Mouse (Mus musculus): ENCODE data around the gene 1700011L22Rik. TPM values are rescaled to one million over a fixed set of nuclear protein-coding genes. Genes with fewer than 3 reads are reported as not detected.

The 1700011L22Rik gene
- polyA plus RNA-seq, 1 experiment from 2014 or later = not detected

DNA sequence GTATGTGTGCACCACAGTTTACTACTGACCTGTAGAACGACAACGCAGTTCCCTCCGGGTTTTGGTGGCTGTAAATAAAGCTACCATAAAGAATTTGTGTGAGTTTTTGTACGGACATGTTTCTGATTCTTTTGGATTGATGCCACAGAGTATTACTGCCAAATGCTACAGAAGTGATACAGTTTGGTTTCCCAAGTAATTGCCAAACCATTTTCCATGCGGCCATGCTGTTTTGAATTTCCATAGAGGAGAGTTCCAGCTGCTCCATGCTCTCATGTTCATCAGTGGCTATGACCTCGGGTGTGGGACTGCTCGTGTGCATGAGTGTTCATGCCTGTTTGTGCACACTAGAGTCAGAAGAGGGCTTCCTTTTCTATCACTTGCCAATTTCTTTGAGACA is 8.4 kb downstream of the 1700011L22Rik start:
- DNase-seq (ENCODE audit: low spot score) = no peak

DNA sequence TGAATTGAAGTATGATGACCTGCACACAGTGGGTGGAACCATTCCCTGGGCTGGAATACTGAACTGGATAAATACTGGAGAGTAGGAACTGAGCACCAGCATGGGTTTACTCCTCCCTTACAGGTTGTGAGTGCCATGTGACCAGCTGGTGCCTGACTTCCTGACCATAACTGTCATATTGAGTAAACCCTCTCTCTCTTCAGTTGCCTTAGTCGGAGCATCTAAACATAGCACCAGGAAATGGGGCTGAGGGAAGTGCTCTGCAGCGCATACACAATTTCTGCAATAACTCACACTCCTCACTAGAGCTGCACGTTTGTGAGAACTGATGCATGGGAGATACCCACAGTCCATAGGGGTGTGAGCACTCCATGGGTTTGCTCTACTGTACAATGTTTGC is 9.1 kb downstream of the 1700011L22Rik start:
- DNase-seq (ENCODE audit: low spot score) = peak; percentile 5

DNA sequence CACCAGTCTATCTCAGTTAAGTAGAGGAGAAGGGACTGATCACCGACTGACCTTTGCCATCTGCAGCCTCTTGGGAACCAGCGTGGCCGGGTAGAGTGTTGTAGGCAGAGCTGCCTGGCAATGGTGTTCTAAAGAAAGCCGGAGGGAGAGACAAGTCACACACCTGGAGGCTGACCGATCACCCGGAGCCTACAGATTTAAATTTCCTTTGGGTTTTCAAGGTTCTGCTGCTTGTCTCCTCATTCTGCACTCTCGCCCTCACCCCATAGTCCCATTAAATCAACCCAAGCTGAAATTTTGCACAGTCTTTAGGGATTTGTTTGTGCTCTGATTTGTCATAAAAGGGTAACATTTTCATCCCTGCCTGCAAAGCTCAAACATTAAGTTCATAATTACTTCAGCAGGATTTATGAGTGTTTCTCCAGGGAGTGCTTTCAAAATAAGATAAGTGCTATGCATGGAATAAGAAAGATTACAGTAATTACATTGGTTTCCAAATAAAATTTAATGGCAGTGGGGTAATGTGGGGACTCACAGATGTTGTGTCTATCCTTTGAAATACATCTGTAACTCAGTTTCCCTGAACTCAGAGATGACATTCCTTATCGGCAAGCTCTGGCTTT is 19.0 kb downstream of the 1700011L22Rik start:
- DNase-seq (ENCODE audit: low spot score) = no peak

DNA sequence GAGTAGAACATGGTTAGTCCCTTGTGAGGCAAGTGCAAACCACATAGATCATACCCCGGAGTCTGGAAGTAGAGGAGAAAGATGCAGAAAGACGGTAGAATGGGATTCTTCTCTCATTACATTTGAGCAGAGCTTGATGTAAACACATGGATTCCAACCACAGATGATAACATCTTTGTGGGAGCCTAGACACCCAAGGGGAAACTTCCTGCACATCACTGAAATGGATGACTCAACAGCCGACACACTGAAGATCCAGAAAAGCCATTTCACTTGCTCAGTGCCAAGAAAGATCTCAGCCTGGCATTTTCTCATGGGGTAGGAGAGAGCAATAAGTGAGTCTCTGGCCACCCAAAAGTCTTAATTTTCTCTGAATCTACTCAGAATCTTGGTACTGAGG is 20.5 kb downstream of the 1700011L22Rik start:
- no peak for DNase-seq (ENCODE audit: low spot score)

DNA sequence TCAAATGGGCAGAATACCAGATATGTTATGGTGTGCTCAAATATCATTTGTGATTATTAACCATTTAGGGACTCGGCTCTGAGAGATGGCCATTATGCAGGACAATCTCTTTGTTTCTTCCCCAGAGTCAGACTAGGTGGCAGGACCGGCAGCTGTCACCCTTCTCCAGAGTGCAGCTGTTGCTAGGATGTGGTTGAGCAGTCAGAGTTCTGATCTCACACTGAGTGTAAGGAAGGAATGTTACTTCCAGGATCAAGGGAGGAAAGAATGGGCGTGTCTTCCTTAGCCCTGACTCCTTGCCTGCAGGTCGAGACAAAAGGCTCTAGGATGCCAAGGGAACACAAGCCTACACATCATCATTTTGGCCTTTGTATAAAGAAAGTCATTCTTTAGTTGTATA is 21.2 kb downstream of the 1700011L22Rik start:
- DNase-seq (ENCODE audit: low spot score) = no peak

DNA sequence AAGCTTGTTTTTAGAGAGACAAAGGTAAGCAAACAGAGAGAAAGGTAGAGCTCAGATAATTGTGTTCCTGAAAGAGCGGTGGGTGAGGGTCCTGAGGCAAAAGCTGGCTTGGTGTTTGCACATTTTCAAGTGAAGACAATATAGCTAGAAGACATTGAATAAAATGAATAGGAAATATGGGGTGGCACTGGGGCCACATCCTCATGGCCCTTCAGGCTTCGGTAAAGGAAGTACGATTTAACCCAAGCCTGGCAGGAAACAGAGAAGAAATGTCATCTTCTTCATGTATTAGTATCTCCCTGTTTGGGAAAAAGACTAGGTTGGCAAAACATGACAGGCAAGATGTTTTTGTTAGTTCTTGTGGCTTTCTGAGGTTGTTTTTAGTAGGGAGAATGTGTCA is 22.3 kb downstream of the 1700011L22Rik start:
- no peak for DNase-seq (ENCODE audit: low spot score)

DNA sequence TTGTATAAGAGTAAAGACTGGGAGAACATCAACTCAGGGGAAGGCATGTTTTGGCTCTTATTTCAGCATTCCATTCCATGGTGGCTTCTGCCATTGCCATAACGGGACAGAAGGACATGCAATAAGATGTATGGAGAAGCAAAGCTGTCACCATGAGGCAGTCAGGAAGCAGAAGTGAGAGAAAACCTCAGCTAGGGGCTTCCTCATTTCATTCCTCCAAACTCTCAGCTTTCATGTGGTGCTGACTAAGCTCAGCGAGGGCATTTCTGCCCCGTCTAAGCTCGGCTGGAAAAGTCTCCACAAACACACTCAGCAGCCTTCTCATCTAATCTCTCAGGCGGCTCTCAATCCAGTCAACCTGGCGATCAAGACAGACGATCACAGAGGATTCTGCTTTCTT is 22.8 kb downstream of the 1700011L22Rik start:
- DNase-seq (ENCODE audit: low spot score) = no peak

DNA sequence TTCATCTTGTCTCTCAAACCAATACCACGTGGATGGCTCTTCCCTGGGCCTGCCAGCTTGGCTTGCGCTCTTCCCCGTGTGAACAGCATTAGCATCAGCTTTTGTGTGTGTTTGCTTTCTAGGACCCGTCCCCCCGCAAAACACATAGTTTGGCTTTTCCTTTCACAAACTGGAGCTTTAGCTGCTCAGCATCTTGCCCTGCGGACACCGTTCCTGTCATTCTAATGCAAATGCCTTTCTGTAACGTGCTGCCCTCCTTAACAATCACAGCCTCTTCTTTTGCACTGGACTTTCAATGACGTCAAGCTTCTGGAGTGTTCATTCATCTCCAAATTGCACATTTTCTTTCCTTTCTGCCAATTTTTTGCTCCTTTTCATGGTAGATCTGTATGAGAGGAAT is 24.0 kb downstream of the 1700011L22Rik start:
- no peak for DNase-seq (ENCODE audit: low spot score)

DNA sequence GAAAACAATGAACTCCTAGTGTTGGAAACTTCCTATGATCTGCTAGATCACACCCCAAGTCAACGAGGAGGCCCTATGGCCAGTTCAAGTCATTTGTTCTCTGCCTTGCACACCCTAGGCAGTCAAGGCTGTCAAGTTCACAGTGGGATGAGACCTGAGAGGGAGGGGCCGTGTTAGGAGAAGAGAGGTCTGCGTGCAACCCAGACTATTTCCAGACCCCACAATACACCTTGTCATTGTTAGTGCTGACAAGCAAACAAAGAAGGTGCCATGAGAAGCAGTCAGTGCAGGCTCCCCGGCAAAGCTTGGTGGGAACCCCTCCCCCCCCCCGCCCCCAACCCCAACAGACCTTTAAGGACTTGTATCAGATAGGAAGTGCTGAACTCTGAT is 25.6 kb downstream of the 1700011L22Rik start:
- no peak for DNase-seq (ENCODE audit: low spot score)

DNA sequence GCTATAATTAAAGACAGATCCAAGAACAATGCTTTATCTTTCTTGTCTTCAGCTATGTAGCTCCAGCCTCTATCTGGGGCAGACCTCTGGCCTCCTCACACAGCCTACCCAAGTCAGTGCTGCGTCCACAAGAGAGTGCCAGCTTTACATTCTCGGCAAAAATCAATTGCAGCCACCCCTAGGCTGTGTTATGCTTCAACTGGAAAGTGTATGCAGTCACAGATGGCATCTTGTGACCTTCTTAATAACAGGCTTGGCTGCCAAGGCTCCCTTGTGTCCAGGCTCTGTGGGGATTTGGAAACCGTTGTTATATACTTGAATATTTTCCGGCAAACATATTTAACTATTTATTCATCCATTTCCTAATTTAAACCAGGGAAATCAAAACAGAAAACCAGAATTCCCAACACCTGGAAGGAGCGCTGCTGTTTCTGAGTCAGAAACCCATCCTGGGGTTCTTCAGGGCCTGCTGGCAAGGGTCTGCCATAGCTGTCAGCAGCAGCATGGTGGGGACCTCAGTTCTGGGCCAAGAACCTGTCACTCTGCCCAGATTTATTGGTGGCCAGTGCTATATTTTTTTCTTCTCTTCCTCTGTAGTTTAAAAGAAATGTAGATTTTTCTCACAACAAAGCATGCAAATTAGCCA is 26.1 kb downstream of the 1700011L22Rik start:
- no peak for DNase-seq (ENCODE audit: low spot score)

DNA sequence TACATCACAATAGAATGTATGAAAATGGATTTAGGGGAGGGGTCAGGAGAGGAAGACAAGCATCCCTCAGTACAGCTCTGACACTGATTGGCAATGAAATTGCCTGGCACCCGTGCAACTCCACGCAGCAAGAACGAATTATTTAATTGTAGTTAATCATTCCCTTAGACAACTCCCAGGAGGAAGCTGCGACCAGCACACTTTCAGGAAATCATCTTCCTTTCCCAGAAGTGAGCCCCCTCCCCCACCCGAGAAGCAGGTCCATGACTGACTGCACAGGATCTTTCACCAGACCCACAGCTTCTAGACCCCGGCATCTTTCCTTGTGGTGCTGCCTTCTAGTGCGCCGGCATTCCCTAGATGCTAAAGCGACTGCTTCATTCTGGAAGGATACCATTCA is 36.7 kb downstream of the 1700011L22Rik start:
- no peak for DNase-seq (ENCODE audit: low spot score)

DNA sequence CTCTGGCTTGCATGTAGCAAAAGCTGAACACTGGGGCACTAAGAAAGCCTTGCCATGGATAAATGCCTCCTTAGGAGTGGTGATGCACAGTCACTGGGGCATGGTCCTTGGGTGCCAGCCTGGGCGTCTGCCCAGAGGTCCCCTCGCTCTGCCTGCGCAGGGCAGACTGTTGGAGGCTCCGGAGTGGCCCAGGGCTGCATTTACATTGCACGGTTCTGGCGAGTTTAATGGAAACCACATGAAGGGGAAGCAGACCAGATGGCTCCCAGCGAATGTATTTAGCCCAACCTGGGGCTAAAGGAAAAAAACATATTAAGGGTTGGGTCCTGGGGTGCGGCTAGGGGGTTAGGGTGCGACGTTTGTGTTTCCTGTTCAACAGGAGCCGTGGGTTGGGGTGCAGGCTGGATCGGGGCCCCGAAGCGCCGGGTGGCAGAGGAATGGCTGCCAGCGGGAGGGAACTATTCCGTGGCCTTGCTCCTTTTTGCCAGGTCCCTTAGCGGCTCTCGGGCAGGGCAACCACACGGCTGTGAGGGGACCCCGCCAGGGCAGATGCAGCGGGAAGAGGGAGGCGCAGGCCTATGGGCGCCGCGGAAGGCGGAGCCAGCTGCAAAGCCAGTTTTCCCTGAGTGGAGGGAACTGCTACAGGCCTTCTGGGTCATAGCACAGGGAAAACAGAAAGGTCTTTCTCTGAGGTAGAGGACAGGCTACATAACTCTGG is 38.6 kb downstream of the 1700011L22Rik start:
- DNase-seq (ENCODE audit: low spot score) = peak; percentile 14

DNA sequence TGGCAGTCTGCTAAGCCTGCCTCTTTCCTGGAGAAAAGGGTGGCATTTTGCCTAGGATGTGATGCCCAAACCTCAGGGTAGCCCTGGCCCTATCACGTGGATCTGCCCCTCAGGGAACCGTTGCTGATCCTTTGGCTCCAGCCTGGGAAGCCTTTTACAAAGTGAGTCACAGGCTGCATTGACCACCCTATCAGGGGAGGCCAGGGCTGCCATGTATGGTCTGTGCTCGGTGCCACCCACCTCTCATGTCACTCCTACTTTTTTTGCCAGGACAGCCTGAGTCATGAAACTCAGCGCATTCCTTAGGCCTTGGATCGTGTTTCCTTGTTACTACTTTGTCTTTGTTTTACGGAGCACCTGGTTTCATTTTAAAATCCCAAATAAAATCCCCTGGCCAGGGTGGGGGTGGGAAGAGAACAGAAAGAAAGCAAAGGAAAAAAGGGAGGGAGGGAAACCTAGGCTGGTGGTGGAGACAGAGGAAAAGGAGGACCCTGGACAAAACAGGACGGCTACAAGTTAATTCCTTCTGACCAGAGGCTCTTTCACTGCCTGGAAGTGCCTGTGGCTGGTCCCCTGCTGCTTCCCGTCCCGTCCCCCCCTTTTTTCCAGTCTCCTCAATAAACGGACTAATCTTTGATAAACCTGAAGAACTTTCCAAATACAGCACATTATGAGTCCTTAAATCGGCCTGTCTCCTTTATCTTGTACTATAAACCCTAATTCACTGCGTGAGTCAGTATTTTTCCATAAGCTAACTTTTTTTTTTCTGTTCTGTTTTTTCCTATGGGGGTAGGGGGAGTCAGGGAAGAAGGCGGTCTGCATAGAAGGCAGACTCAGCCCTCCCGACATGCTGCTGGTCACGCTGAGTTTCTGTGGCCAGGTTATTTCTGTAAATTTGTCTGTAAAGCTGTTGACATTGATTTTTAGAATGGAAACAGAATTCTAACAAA is 39.4 kb downstream of the 1700011L22Rik start:
- no peak for DNase-seq (ENCODE audit: low spot score)

DNA sequence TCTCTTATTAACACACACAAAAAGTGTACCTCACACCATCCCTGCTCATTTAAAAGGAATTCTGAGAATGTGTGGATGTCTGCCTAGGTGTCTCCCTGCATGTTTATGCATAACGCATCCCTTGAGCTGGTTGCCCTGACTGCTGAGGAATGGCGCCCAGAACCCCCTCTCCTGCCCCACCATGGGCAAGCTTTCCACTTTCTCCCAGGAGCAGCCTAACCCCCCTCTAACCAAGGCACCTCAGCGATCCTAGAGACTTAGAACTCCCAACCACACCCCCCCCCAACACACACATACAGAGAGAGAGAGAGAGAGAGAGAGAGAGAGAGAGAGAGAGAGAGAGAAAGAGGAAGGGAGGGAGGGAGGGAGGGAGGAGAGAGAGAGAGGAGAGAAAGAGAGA is 40.2 kb downstream of the 1700011L22Rik start:
- no peak for DNase-seq (ENCODE audit: low spot score)

DNA sequence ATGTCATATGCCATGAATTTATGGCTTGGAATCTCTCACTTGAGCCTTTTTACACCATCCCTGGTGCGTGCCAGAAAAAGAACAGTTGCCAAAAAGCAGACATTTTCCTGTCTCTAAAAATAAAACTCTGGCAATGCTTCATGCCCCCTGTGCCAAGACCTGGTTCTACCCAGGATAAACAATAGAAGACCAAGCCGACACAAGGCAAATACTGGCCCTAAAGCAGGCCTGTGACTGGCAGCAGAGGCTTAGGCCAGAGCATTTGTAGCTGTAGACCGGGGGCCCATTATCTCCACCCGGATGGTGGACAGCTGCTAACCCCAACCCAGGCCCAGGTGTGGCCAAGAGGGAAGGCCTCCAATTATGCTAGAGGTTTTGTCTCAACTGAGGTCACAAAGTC is 41.5 kb downstream of the 1700011L22Rik start:
- no peak for DNase-seq (ENCODE audit: low spot score)

DNA sequence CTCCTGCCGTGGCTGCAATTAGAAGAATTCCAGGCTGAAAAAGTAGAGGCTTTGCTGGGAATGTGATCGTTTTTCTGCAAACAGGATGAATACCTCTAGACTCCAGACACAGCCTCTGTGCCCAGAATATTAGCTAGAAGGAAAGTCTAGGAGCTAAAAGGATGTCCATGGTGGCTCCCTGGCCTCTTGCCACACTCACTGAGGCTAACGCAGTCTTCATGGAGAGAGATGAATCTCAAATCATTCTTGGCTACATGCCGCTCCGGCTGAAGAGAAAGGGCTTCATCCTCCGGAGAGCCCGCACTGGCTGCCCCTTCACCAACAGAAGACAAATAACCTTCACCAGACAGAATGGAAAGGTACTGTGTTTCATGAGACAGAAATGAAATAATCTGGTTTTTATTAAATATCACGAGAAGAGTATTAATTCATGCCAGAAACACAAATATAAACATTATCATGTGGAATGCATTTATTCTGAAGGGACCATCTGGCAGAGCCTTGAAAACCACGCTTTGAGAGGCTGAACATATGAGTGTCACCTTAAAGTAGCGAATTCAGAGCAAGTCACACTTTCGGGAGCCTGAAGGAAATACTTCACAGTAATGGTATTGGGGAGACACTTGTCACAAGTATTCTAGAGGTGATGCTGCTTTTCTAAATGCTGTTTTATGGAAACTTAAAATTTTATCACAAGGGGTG is 46.8 kb downstream of the 1700011L22Rik start:
- no peak for DNase-seq (ENCODE audit: low spot score)

DNA sequence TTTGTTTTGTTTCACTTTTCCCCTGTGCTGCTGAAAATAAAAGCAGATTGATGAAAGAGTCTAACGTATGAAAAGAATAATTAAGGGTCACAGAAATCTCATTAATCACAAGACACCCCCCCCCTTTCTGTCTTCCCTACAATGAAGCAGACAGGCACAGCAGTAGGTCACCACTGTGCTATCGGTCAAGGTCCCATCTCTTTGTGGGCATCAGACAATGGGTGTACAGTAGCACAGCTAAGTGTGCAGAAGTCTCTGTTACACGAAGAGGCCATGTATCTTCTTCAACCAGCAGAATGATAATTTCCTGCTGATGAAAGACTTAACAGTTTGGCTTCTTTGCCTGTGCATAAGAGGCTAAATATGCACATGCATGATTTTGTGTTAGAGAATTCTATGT is 49.7 kb downstream of the 1700011L22Rik start:
- DNase-seq (ENCODE audit: low spot score) = no peak

DNA sequence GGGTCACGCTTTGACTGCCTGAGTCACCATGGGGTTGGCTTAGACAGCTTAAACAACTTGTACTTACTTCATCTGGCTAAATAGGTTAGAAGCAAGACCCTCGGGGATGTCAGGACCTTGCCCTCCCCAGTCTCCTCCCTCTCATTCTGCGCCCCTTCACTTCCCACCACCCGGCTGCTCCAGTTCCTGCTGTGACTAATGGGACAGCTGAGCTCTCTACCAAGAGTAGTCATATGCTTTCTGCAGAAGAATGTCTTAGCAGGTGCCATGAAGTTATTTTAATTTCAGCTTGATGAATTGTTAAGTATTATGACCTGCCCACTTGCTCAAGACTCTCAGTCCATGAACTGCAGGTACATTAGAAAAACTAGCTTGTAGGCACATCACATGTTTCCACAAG is 51.9 kb downstream of the 1700011L22Rik start:
- no peak for DNase-seq (ENCODE audit: low spot score)

DNA sequence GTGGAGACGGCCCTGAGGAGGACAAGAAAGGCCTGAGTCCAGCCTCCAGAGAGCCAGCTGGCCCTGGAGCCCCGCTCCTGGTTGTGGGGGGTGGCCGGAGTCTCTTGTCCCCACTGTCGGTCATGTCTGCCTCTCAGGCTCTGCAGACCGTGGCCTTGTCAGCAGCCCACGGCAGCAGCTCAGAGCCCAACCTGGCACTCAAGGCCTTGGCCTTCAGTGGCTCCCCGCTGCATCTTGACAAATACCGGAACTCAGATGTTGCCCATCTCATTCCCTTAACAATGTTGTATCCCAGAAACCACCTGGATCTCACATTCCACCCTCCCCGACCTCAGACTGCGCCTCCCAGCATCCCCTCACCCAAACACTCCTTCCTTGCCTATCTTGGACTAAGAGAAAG is 58.3 kb downstream of the 1700011L22Rik start:
- no peak for DNase-seq (ENCODE audit: low spot score)

DNA sequence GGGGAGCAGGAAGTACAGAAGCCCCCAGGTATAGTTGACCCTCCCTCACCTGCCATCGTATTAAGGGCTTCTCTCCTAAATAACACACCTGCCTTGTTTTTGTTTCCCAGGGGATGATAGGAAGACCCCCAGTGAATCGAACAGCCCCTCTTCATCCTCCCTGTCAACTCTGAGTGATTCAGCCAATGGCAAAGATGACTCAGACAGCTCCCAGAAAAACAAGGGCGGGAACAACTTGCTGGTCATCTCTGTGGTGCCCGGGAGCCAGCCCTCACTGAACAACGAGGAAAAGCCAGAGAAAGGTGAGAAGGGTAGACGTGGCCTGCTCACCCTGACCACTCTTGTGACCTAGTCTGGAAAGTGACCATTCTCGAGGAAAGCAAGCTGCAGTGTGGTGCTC is 62.9 kb downstream of the 1700011L22Rik start:
- no peak for DNase-seq (ENCODE audit: low spot score)

DNA sequence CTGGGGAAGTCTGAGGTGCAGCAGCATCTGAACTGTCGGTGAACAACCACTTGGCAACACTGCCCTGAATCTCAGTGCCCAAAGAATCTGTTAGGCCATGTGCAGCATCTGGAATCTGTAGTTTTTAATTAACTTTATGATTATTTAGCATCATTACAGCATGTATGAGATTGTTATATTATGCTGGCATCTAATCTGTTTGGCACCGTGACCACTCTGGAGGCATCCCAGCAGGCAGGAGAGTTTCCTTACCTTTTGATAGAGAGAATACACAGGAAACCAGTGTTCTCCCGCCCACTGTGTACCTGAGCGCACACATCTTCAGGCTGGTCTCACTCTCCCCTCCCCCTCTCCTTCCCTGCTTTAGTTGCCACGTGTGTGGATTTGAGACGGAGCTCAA is 68.7 kb downstream of the 1700011L22Rik start:
- no peak for DNase-seq (ENCODE audit: low spot score)
